Mouse (Mus musculus) forebrain, embryonic 11.5 days (tissue): ENCODE measurements at regions not wholly inside any gene's neighbourhood (a gene's known extent, or its start where the extent isn't known, plus 50 kb on each side); places are given as distances from the start of the nearest gene placed in this dataset.
"Not testable (repeated sequence)": the region's sequence is repeated elsewhere in the genome, so short reads cannot be mapped to it uniquely, and the experiment has no call there.

Experiments
- ATAC-seq: fragments of 200-750 bp; cut with Nextera tagmentation; replicated peaks from 2 replicates; pipeline ENCODE4 v1.8.0; 2017; ENCODE audit warnings: moderate TSS enrichment; ENCODE audit not compliant: low FRiP score
- DNase-seq: peaks from one replicate; pipeline ENCODE4 v3.0.0-alpha.2; 2017; ENCODE audit warnings: low spot score
- H3K27ac ChIP-seq: fragments of 300-500 bp; sonication (generic); 2 replicates; pipeline ENCODE4 v1.5.1; 2014; ENCODE audit warnings: low read depth, low read length
- H3K27me3 ChIP-seq: fragments of 300-500 bp; sonication (generic); 2 replicates; pipeline ENCODE4 v1.6.1; 2014; ENCODE audit warnings: mild to moderate bottlenecking, low read length, mixed read lengths; ENCODE audit not compliant: control insufficient read depth, insufficient read depth
- H3K36me3 ChIP-seq: fragments of 300-500 bp; sonication (generic); 2 replicates; pipeline ENCODE4 v1.6.1; 2014; ENCODE audit warnings: mild to moderate bottlenecking, low read length, moderate library complexity, mixed read lengths; ENCODE audit not compliant: control insufficient read depth, insufficient read depth
- H3K4me1 ChIP-seq: fragments of 300-500 bp; sonication (generic); replicated peaks from 2 replicates; pipeline ENCODE4 v1.6.1; 2014; ENCODE audit warnings: low read length, mixed read lengths; ENCODE audit not compliant: control insufficient read depth, insufficient read depth
- H3K4me2 ChIP-seq: fragments of 300-500 bp; sonication (generic); 2 replicates; pipeline ENCODE4 v1.6.1; 2014; ENCODE audit warnings: low read depth, mild to moderate bottlenecking, low read length, moderate library complexity, mixed read lengths; ENCODE audit not compliant: severe bottlenecking
- H3K4me3 ChIP-seq: fragments of 300-500 bp; sonication (generic); 2 replicates; pipeline ENCODE4 v1.5.1; 2014; ENCODE audit warnings: low read depth, low read length
- H3K9ac ChIP-seq: fragments of 300-500 bp; sonication (generic); 2 replicates; pipeline ENCODE4 v1.6.1; 2014; ENCODE audit warnings: low read length
- H3K9me3 ChIP-seq: fragments of 300-500 bp; sonication (generic); 2 replicates; pipeline ENCODE4 v1.6.1; 2016; ENCODE audit warnings: low read length, mixed read lengths; ENCODE audit not compliant: control insufficient read depth
- WGBS: fragments of 180-500 bp; shearing (Covaris S2); extraction: QIAGEN DNeasy Blood & Tissue Kit; methylation state at CpG from one replicate; pipeline ENCODE4 v1.1.7; 2014; 5-methylcytosine and 5-hydroxymethylcytosine counted together

DNA sequence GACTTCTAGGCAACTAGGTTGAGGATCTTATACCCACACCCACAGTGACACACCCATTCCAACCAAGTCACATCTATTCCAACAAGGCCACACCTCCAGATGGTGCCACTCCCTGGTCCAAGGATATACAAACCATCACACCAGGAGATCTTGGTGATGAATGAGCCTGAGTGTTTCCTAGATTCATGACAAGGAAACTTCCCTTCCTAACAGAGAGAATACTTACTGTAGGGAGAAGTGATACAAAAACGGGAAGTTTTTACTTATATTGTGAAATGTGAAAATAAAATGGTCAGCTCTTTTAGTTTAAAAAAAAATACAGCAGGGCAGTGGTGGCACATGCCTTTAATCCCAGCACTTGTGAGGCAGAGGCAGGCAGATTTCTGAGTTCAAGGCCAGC lies 953.6 kb upstream of the Gje1 start:
- ATAC-seq, H3K27me3 ChIP-seq, H3K27ac ChIP-seq, DNase-seq, H3K9ac ChIP-seq, H3K4me3 ChIP-seq, H3K9me3 ChIP-seq, H3K4me2 ChIP-seq, H3K36me3 ChIP-seq, H3K4me1 ChIP-seq: not testable (repeated sequence)
- 82% methylated on average over 1 of the region's 1 CpGs for WGBS
